Mouse (Mus musculus) left cerebral cortex, adult 8-10 months (tissue): ENCODE results near the gene Arsa. TPM values are rescaled to one million over a fixed set of nuclear protein-coding genes. Genes with fewer than 3 reads are reported as not detected.

Experiments
- total RNA-seq, 4 experiments: library from RNA; stranded (reverse); gene quantifications; 2 replicates each; pipeline ENCODE4 v1.2.4; 2022

The Arsa gene
- total RNA-seq, 4 experiments from 2014 or later: 31.8 to 37.3 (median 35.9) TPM

Other genes starting within 250 kb of the Arsa start
- gene Sbf1, start 162.1 kb downstream of the Arsa start, total RNA-seq: 100 to 1,000 TPM; 230 to 240 (median 238) TPM
- gene Adm2, start 154.7 kb downstream of the Arsa start, total RNA-seq: not detected
- gene Miox, start 143.0 kb downstream of the Arsa start, total RNA-seq: not detected
- 10 to 100 TPM; 15.7 to 22.6 (median 19.9) TPM for gene Lmf2, start 121.8 kb downstream of the Arsa start, total RNA-seq
- 100 to 1,000 TPM in 3 of 4 experiments, 10 to 100 TPM in 1; 98.3 to 110 (median 107) TPM for gene Ncaph2, start 121.7 kb downstream of the Arsa start, total RNA-seq
- gene Sco2, start 103.6 kb downstream of the Arsa start, total RNA-seq: 10 to 100 TPM; 23.2 to 28.0 (median 26.8) TPM
- gene Tymp, start 100.4 kb downstream of the Arsa start, total RNA-seq: 1 to 10 TPM in 2 of 4 experiments, under 1 TPM in 2; 0.57 to 1.4 (median 0.90) TPM
- 1 to 10 TPM; 1.9 to 3.8 (median 2.8) TPM for gene Odf3b, start 98.1 kb downstream of the Arsa start, total RNA-seq
- 1 to 10 TPM in 1 of 4 experiments, under 1 TPM in 3; 0.70 to 1.1 (median 0.87) TPM for gene Klhdc7b, start 92.5 kb downstream of the Arsa start, total RNA-seq
- gene Syce3, start 66.9 kb downstream of the Arsa start, total RNA-seq: not detected
- gene Cpt1b, start 51.6 kb downstream of the Arsa start, total RNA-seq: 1 to 10 TPM; 1.2 to 2.2 (median 1.5) TPM
- 1 to 10 TPM; 1.4 to 2.2 (median 1.5) TPM for gene C730034F03Rik, start 47.8 kb downstream of the Arsa start, total RNA-seq
- under 1 TPM in 1 of 4 experiments, not detected in 3; 0.37 TPM for gene Gm44502, start 47.7 kb downstream of the Arsa start, total RNA-seq
- gene Chkb, start 47.5 kb downstream of the Arsa start, total RNA-seq: 10 to 100 TPM; 37.4 to 49.3 (median 42.9) TPM
- 100 to 1,000 TPM; 240 to 262 (median 246) TPM for gene Mapk8ip2, start 23.5 kb downstream of the Arsa start, total RNA-seq
- 100 to 1,000 TPM; 192 to 223 (median 197) TPM for gene Shank3, start 22.2 kb upstream of the Arsa start, total RNA-seq
- 1 to 10 TPM; 1.6 to 3.5 (median 2.3) TPM for gene Acr, start 90.9 kb upstream of the Arsa start, total RNA-seq
- 10 to 100 TPM; 28.8 to 35.7 (median 33.1) TPM for gene Rabl2, start 114.5 kb upstream of the Arsa start, total RNA-seq